ENCODE assay signal across 12 mouse cellular contexts in genomic region chrX:56467688-56468087, GRCm38 (mm10). TPM values are rescaled to one million over a fixed set of nuclear protein-coding genes. Genes with fewer than 3 reads are reported as not detected.
DNase-seq lines count a peak whose midpoint lies in the region; ATAC-seq lines count a peak whose summit lies in the region.
"Had no signal": no experiment of that assay in that cellular context is flagged by ENCODE, and none has a peak within 500 bp of the region (broad histone marks: within the 10 kb centered on the region; RNA-seq: fewer than 3 reads in every experiment).

No protein-coding gene starts in this region.

- 40% methylated on average over 4 of the region's 4 CpGs for WGBS in lung, embryonic 15.5 days

- H3K27ac ChIP-seq in lung, embryonic 15.5 days: peak overlapping the region; percentile 66
- H3K27ac ChIP-seq: heart, embryonic 13.5 days had no signal

- no peak overlapping the region for H3K4me2 ChIP-seq in lung, embryonic 15.5 days
- H3K4me2 ChIP-seq: heart, embryonic 13.5 days had no signal

- DNase-seq in lung, postnatal 14 days: no peak
- peak; percentile 32 for DNase-seq in embryo, embryonic 10.5 days (ENCODE audit: low spot score)
- DNase-seq in kidney, adult 9 months: peak; percentile 33
- peak; percentile 7 for DNase-seq in mesoderm, embryonic 11.5 days (ENCODE audit: low read depth, low spot score)
- no peak for DNase-seq in spleen, postnatal 4 days (ENCODE audit: low spot score in 2 of 2)
- DNase-seq: adrenal gland, postnatal 10 days had no signal

- H3K36me3 ChIP-seq in lung, embryonic 15.5 days: no peaks in the 10 kb centered on the region

- no peaks in the 10 kb centered on the region for H3K9me3 ChIP-seq in lung, embryonic 15.5 days
- H3K9me3 ChIP-seq: heart, embryonic 13.5 days had no signal

- peaks cover 34% of the 10 kb centered on the region for H3K4me1 ChIP-seq in lung, embryonic 15.5 days

- no peak overlapping the region for H3K4me3 ChIP-seq in lung, embryonic 15.5 days
- H3K4me3 ChIP-seq: heart, embryonic 13.5 days; myocyte had no signal

- H3K9ac ChIP-seq in lung, embryonic 15.5 days: no peak overlapping the region
- H3K9ac ChIP-seq: heart, embryonic 13.5 days had no signal

- no peaks in the 10 kb centered on the region for H3K27me3 ChIP-seq in lung, embryonic 15.5 days
- H3K27me3 ChIP-seq: heart, embryonic 13.5 days had no signal

- no peak for ATAC-seq in lung, embryonic 15.5 days (ENCODE audit: borderline replicate concordance, extremely low read depth, low FRiP score, low TSS enrichment)
- ATAC-seq in monocyte, adult 5-6 weeks (replicated peaks; ENCODE audit: insufficient number of reproducible peaks, low FRiP score, low TSS enrichment, poor library complexity, severe bottlenecking): no peak

RNA-seq across cellular contexts. Expression of gene Ints6l, which starts 13.0 kb away (rescaled TPM):
- polyA plus RNA-seq in lung, embryonic 15.5 days (2015; fragmentation: Nextera tagmentation; extraction: Ambion mirVana): 26.5 and 26.9 TPM in 2 replicates
- total RNA-seq in monocyte, adult 5-6 weeks (2017): 62.3 to 99.4 TPM (median 94.4 TPM) in 3 replicates

RNA-seq across cellular contexts. Expression of gene Gm2174, which starts 19.9 kb away (rescaled TPM):
- polyA plus RNA-seq in lung, embryonic 15.5 days (2015; fragmentation: Nextera tagmentation; extraction: Ambion mirVana): 1.3 and 3.1 TPM in 2 replicates
- total RNA-seq in monocyte, adult 5-6 weeks (2017): 8.1 to 16.1 TPM in 2 of 3 replicates, not detected in the other
- total RNA-seq: adrenal gland, postnatal 10 days; layer of hippocampus, postnatal 25 days had no signal

RNA-seq across cellular contexts. Expression of gene Gm10477, which starts 56.9 kb away (rescaled TPM):
- polyA plus RNA-seq in lung, embryonic 15.5 days (2015; fragmentation: Nextera tagmentation; extraction: Ambion mirVana): not detected in 2 replicates
- total RNA-seq in monocyte, adult 5-6 weeks (2017): not detected in 3 replicates
- total RNA-seq: adrenal gland, postnatal 10 days; layer of hippocampus, postnatal 25 days had no signal
- polyA plus RNA-seq: heart, embryonic 13.5 days; limb, embryonic 14.5 days; myocyte had no signal

Comparison
In these comparisons a context has a peak if more than half of its experiments do, and no peak if none do; other contexts are left out.
1. DNase-seq: peak in embryo, embryonic 10.5 days (single experiment), kidney, adult 9 months (single experiment) and mesoderm, embryonic 11.5 days (single experiment); none in lung, postnatal 14 days (single experiment) and spleen, postnatal 4 days (0 of 2).